Mouse (Mus musculus): ENCODE data around the gene Galntl5. TPM values are rescaled to one million over a fixed set of nuclear protein-coding genes. Genes with fewer than 3 reads are reported as not detected.

Galntl5 gene
- polyA plus RNA-seq, 1 experiment from 2014 or later: not detected

DNA sequence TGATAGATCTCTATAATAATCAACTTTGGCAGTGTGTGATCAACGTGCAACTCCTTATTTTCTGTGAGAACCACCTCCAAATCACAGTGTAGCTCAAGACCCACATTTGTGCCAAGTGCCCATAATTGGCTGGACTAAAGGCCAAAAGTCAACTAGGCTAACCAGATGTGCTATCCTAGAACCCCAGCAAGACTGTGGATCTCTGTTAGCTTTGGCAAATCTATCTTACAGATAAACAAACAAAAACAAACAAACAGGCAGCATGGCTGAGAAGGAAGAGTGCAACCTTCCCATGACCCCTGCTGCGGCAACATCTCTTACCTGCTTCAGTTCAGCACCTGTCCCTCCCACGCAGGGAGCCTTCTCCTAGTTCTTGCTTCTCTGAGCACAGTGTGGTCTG lies 25.9 kb upstream of the Galntl5 start:
- Histone ChIP-seq H3K36me3 (ENCODE audit: insufficient read depth, low read length) (no peaks in the 10 kb centered on the region), H3K27me3 (replicated peaks; ENCODE audit: insufficient read depth, low read length) (no peaks in the 10 kb centered on the region), H3K4me3 (ENCODE audit: low read depth, low read length) (no peak overlapping the region), H3K4me1 (ENCODE audit: insufficient read depth, low read depth, low read length) (no peaks in the 10 kb centered on the region), H3K9me3 (ENCODE audit: low read length) (no peaks in the 10 kb centered on the region), H3K27ac (ENCODE audit: low read length) (no peak overlapping the region), H3K4me2 (replicated peaks; ENCODE audit: low read depth, low read length) (no peak overlapping the region), H3K9ac (replicated peaks; ENCODE audit: low read depth) (no peak overlapping the region)
- WGBS: 63% methylated on average over 3 of the region's 3 CpGs
- ATAC-seq (no peak), DNase-seq (ENCODE audit: low spot score) (no peak)
- TF ChIP-seq CTCF (IDR thresholded peaks at IDR 0.05) (no peak), EP300 (IDR thresholded peaks at IDR 0.05) (no peak)

DNA sequence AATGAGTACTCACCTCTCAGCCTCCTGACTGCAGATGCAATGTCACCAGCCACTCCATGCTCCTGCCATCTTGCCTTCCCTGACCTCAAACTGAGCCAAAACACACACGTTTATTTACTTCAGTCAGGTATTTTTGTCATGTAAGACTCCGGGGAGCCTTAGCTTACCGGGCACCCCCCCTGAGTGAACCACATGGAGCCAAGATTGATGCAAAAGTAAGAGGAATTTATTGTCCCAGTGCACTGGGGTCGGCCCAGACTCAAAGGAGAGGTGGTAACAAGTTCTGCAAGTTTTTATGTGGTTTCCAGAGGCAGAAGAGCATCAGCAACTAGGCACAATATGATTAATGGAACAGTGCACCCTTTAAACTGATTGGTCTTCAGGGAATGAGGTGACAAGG lies 24.1 kb upstream of the Galntl5 start:
- Histone ChIP-seq H3K36me3 (ENCODE audit: insufficient read depth, low read length) (no peaks in the 10 kb centered on the region), H3K9me3 (ENCODE audit: low read length) (no peaks in the 10 kb centered on the region), H3K4me3 (ENCODE audit: low read depth, low read length) (no peak overlapping the region), H3K4me2 (replicated peaks; ENCODE audit: low read depth, low read length) (no peak overlapping the region), H3K4me1 (ENCODE audit: insufficient read depth, low read depth, low read length) (no peaks in the 10 kb centered on the region), H3K27ac (ENCODE audit: low read length) (no peak overlapping the region), H3K27me3 (replicated peaks; ENCODE audit: insufficient read depth, low read length) (no peaks in the 10 kb centered on the region), H3K9ac (replicated peaks; ENCODE audit: low read depth) (no peak overlapping the region)
- TF ChIP-seq EP300 (IDR thresholded peaks at IDR 0.05): no peak
- TF ChIP-seq CTCF (IDR thresholded peaks at IDR 0.05): no peak
- no peak for DNase-seq (ENCODE audit: low spot score)
- 30% methylated on average over 4 of the region's 4 CpGs for WGBS
- ATAC-seq: no peak

DNA sequence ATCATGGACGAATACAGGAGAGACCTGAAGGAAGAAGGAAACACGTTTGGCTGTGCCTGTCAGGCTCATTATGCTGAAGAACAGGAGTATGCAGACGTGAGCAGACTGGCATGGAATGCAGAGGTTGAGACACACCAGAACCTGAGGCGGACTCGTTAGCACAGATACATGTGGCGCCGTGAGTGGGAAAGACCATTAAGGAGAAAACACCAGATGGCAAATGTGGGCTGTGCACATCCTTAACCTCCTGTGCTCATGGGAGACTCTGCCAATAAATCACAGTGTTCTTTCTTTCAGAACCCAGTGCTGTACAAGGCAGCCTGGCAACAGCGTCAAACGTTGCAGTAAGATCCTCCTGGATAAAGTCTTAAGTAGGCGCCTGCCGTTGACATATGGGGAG lies 20.7 kb upstream of the Galntl5 start:
- TF ChIP-seq EP300 (IDR thresholded peaks at IDR 0.05) (no peak), CTCF (IDR thresholded peaks at IDR 0.05) (no peak)
- Histone ChIP-seq H3K9ac (replicated peaks; ENCODE audit: low read depth) (no peak overlapping the region), H3K4me2 (replicated peaks; ENCODE audit: low read depth, low read length) (no peak overlapping the region), H3K9me3 (ENCODE audit: low read length) (no peaks in the 10 kb centered on the region), H3K4me3 (ENCODE audit: low read depth, low read length) (no peak overlapping the region), H3K36me3 (ENCODE audit: insufficient read depth, low read length) (no peaks in the 10 kb centered on the region), H3K4me1 (ENCODE audit: insufficient read depth, low read depth, low read length) (no peaks in the 10 kb centered on the region), H3K27ac (ENCODE audit: low read length) (no peak overlapping the region), H3K27me3 (replicated peaks; ENCODE audit: insufficient read depth, low read length) (no peaks in the 10 kb centered on the region)
- no peak for DNase-seq (ENCODE audit: low spot score)
- ATAC-seq: no peak
- 66% methylated on average over 11 of the region's 11 CpGs for WGBS

DNA sequence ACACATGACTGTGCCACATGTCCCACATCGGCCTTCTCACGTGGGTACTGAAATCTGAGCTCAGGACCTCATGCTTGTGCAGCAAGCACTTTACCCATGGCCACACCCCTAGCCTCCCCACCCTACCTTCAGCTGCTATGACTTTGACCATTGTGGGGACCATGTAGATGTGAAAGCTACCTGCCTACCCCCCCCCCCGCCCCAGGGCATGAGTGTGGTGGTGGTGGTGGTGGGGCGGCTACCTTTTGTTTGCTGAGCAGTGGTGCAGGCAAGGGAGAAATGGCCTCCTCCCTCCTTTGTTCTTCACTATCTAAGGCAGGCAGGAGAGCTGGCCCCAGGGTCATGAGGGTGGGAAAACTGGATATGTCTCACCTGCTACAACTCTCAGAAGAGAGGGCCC lies 18.3 kb upstream of the Galntl5 start:
- no peak for DNase-seq (ENCODE audit: low spot score)
- 56% methylated on average over 4 of the region's 4 CpGs for WGBS
- Histone ChIP-seq H3K9me3 (ENCODE audit: low read length) (no peaks in the 10 kb centered on the region), H3K27ac (ENCODE audit: low read length) (no peak overlapping the region), H3K4me2 (replicated peaks; ENCODE audit: low read depth, low read length) (no peak overlapping the region), H3K27me3 (replicated peaks; ENCODE audit: insufficient read depth, low read length) (no peaks in the 10 kb centered on the region), H3K36me3 (ENCODE audit: insufficient read depth, low read length) (no peaks in the 10 kb centered on the region), H3K4me1 (ENCODE audit: insufficient read depth, low read depth, low read length) (no peaks in the 10 kb centered on the region), H3K9ac (replicated peaks; ENCODE audit: low read depth) (no peak overlapping the region), H3K4me3 (ENCODE audit: low read depth, low read length) (no peak overlapping the region)
- TF ChIP-seq EP300 (IDR thresholded peaks at IDR 0.05): no peak
- TF ChIP-seq CTCF (IDR thresholded peaks at IDR 0.05): no peak
- no peak for ATAC-seq

DNA sequence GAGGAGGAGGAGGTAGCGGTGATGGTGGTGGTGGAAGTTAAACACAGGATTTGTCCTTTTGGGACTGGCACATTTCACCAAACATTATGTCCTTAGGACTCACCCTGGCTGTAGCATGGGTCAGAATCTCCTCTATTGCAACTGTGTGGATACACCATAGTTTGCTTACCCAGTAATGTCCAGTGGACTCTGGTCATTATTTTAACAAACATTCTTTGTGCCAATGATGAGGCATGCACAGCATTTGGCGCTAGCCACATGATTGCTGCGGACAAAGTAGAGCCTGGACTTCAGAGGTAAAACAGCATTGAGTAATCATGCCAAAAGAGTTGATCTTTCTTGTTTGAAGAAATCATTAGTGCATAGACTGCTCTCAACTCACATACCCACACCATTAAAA lies 17.3 kb upstream of the Galntl5 start:
- H3K36me3 ChIP-seq (ENCODE audit: insufficient read depth, low read length): no peaks in the 10 kb centered on the region
- TF ChIP-seq CTCF (IDR thresholded peaks at IDR 0.05) (no peak), EP300 (IDR thresholded peaks at IDR 0.05) (no peak)
- DNase-seq (ENCODE audit: low spot score) (no peak), ATAC-seq (no peak)
- H3K27me3 ChIP-seq (replicated peaks; ENCODE audit: insufficient read depth, low read length): no peaks in the 10 kb centered on the region
- WGBS: 69% methylated on average over 3 of the region's 3 CpGs
- H3K4me1 ChIP-seq (ENCODE audit: insufficient read depth, low read depth, low read length): no peaks in the 10 kb centered on the region
- no peak overlapping the region for H3K27ac ChIP-seq (ENCODE audit: low read length)
- no peak overlapping the region for H3K9ac ChIP-seq (replicated peaks; ENCODE audit: low read depth)
- H3K9me3 ChIP-seq (ENCODE audit: low read length): no peaks in the 10 kb centered on the region
- H3K4me3 ChIP-seq (ENCODE audit: low read depth, low read length): no peak overlapping the region
- no peak overlapping the region for H3K4me2 ChIP-seq (replicated peaks; ENCODE audit: low read depth, low read length)

DNA sequence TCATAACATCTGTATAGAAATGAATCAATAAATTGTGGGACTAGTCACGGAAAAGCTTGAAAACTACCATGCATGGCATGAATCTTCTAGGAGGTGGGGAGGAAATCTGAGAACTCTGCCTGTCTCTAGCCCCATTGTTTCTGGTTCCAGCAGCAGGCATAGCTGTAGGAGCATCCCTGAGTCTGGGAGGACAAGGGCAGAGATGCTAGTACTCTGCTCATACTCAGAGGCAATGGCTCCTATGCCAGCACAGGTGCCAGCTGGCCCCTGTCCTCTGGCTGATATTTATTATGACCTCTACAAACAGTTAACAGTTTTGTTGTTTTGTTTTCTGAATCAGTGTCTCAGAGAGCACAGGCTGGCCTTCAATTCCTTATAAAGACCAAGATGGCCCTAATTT lies 16.9 kb upstream of the Galntl5 start:
- Histone ChIP-seq H3K4me2 (replicated peaks; ENCODE audit: low read depth, low read length) (no peak overlapping the region), H3K27me3 (replicated peaks; ENCODE audit: insufficient read depth, low read length) (no peaks in the 10 kb centered on the region), H3K9ac (replicated peaks; ENCODE audit: low read depth) (no peak overlapping the region), H3K27ac (ENCODE audit: low read length) (no peak overlapping the region), H3K9me3 (ENCODE audit: low read length) (no peaks in the 10 kb centered on the region), H3K4me3 (ENCODE audit: low read depth, low read length) (no peak overlapping the region), H3K4me1 (ENCODE audit: insufficient read depth, low read depth, low read length) (no peaks in the 10 kb centered on the region), H3K36me3 (ENCODE audit: insufficient read depth, low read length) (no peaks in the 10 kb centered on the region)
- WGBS: 94% methylated on average over 1 of the region's 1 CpGs
- DNase-seq (ENCODE audit: low spot score) (no peak), ATAC-seq (no peak)
- TF ChIP-seq CTCF (IDR thresholded peaks at IDR 0.05) (no peak), EP300 (IDR thresholded peaks at IDR 0.05) (no peak)

DNA sequence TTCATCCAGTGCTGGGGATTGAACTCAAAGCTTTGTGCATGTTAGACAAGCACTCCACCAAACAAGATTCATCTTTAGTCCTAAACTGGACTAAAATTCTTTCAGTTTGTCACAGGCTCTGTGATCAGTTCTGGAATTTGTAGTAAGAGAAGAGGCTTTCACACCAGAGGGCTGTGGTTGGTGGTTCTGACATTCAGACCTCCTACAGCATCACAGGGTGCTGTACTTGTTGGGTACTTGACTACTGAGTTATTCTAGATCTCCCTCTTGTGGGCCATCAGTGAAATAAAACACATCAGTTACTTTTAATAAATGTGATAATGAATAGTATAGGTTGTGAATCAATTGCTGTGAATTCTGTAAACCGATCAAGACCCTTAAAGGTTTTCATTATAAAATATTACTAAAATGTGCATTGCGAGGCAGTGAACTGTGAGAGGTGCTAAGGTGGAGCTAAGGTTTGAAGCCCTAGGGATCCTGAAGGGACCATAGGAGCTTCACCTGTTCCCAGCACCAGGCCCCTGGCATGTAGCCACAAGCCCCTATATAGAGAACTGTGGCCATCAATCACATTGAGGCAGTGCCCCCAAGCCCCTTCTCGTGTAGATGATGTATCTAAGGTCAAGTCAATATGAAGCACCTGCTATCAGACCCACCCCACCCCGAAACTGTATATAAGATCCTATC lies 16.0 kb upstream of the Galntl5 start:
- Histone ChIP-seq H3K4me3 (ENCODE audit: low read depth, low read length) (no peak overlapping the region), H3K27me3 (replicated peaks; ENCODE audit: insufficient read depth, low read length) (no peaks in the 10 kb centered on the region), H3K9ac (replicated peaks; ENCODE audit: low read depth) (no peak overlapping the region), H3K27ac (ENCODE audit: low read length) (no peak overlapping the region), H3K4me2 (replicated peaks; ENCODE audit: low read depth, low read length) (no peak overlapping the region), H3K36me3 (ENCODE audit: insufficient read depth, low read length) (no peaks in the 10 kb centered on the region), H3K9me3 (ENCODE audit: low read length) (no peaks in the 10 kb centered on the region), H3K4me1 (ENCODE audit: insufficient read depth, low read depth, low read length) (no peaks in the 10 kb centered on the region)
- DNase-seq (ENCODE audit: low spot score) (peak; percentile 19), ATAC-seq (no peak)
- TF ChIP-seq EP300 (IDR thresholded peaks at IDR 0.05) (no peak), CTCF (IDR thresholded peaks at IDR 0.05) (peak; percentile 43)
- 72% methylated on average over 4 of the region's 4 CpGs for WGBS
